Mouse (Mus musculus): ENCODE data around the gene Yes1. TPM values are rescaled to one million over a fixed set of nuclear protein-coding genes. Genes with fewer than 3 reads are reported as not detected.

Yes1 gene
- 36.9 TPM for polyA plus RNA-seq (2017; shearing (Covaris generic))

DNA sequence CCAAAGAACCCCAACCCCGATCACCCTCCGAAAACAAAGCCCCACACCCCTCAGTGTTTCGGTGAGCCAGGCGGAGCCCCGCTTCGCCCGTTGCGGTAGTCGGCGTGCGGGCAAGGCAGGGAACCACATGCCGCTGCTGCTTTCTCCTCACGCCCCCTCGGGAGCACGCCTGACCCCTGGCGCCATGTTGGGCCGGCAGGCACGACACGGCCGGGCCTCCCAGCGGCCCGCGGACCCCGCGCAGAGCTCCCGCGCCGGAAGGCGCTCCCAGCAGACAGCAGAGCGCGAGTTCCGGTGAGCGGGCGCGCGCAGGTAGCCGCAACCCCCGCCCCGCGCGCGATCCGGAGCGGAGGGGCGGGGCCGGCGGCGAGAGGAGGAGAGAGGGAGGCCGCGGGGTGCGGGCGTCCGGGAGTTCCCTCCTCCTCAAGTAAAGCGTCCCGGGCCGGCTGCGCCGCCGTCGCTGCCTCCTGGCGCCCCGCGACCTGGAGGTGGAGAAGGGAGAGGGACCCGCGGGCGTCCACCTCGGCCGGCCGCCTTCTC is at the start of gene Yes1:
Gene Yes1 (plus strand): TSS at position 371 of the 540 bp plus-strand sequence.

Other genes starting within 250 kb of the Yes1 start
- 174 TPM for gene Ppp1cb, start 152.3 kb upstream of the Yes1 start, polyA plus RNA-seq (2017; shearing (Covaris generic))
- 75.7 TPM for gene Pisd, start 174.5 kb downstream of the Yes1 start, polyA plus RNA-seq (2017; shearing (Covaris generic))
- gene Gm20671, start 215.9 kb downstream of the Yes1 start, polyA plus RNA-seq (2017; shearing (Covaris generic)) = not detected
- gene Prr14l, start 243.1 kb downstream of the Yes1 start, polyA plus RNA-seq (2017; shearing (Covaris generic)) = 15.5 TPM

Measured in effector memory CD4-positive, alpha-beta T cell, adult 7 months (primary cell).